Mouse (Mus musculus) kidney, postnatal 4 days (tissue): ENCODE results near the gene Nfkb2.

ENCODE experiments used
- DNase-seq, 2 experiments: peaks; one replicate each; pipeline ENCODE4 v3.0.0; 2021; ENCODE audit warnings: mixed read lengths in 2 of 2

Gene Nfkb2

GRCm38 (mm10) chr19:46322996-46323572, 19.0 kb downstream of the Nfkb2 start:
- no peak for DNase-seq

- DNase-seq: no peak
These were observed 19.6 kb downstream of the Nfkb2 start for GRCm38 (mm10) chr19:46323716-46324115.

GRCm38 (mm10) chr19:46324366-46324765, 20.2 kb downstream of the Nfkb2 start:
- no peak for DNase-seq

GRCm38 (mm10) chr19:46324918-46325317, 20.8 kb downstream of the Nfkb2 start:
- no peak for DNase-seq

DNA sequence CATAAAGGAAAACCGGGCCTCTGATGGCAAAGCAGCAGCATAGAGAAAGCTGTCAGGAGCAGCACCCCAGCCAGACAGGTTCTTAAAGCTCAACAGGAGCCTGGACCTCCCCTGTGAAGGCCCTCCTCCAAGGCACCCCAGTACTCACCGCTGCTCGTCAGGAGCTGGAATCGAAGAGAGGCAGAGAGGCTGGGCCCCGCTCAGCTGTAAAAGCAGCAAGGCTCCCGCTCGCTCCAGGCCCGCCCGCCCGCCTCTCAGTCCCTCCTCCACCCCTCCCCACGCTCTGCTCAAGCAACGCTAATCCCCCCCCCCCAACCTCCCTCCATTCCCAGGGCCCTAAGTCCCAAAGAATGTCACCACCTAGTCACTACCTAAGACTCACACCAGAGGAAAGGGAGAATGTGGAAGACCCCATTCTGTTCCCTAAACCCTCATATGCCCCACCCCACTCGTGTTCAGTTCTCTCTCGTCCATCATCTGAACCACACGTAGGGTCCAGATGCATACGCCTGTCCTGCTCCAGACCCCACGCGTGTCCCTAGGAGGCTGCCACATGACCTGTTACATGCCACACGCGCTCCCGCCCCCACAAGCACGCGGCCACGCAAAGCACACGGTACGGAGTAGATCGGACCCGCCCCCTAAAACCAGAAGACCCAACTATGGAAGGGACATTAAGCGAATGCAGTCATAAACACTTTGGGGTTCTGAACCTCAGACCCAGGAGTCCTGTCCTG, 22.1 kb downstream of the Nfkb2 start:
- no peak for DNase-seq

DNA sequence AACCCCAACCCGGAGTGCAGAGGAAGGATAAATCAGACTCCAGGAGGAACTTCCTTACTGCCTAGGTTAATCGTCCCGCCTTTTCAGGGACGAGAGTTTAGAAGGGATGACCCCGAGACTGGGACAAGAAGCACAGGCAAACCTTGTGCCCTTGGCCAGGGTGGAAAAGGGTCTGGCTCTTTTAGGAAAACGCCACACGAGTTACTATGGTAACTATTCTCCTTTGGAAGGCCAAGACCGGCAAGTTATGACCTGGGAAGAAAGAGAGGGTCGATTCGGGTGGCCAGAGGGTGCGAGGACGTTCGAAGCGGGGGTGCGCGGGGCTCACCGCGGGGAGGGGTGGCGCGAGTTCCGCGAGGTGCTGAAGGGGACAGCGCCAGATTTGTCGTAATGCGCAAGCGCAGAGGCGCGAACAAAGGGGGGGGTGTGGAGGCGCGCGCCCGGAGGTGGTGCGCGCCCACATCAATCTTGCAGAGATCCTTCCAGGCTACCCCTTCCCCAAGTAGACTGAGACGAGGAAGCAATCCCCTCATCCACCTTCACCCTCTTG, 22.7 kb downstream of the Nfkb2 start, which contains the start of gene Psd:
TSS of gene Psd (minus strand) at position 401 of the 550 bp plus-strand sequence.
- DNase-seq: peak; percentile 72

GRCm38 (mm10) chr19:46327531-46328064, 23.5 kb downstream of the Nfkb2 start:
- peak in 1 of 2 experiments; percentile 43 for DNase-seq

GRCm38 (mm10) chr19:46328081-46329030, 24.2 kb downstream of the Nfkb2 start, which contains the start of gene Fbxl15:
TSS of gene Fbxl15 (plus strand) at chr19:46328184.
- peak; percentile 93 to 97 for DNase-seq

- DNase-seq: peak in 1 of 2 experiments; percentile 57
These were observed 25.0 kb downstream of the Nfkb2 start for GRCm38 (mm10) chr19:46329031-46329641.

DNA sequence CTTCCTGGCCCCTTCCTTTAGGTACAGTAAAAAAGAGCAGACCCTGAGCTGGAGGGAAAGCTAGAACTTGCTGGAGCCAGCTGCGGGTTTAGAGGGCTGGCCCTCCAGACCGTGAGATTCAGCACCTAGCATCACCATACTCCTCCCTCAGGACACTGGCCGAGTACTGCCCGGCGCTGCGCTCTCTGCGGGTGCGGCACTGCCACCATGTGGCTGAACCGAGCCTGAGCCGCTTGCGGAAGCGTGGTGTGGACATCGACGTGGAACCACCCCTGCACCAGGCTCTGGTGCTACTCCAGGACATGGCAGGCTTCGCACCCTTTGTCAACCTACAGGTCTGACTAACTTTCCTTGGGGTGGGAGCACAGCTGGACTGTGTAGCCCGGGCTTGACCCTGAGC, 25.8 kb downstream of the Nfkb2 start:
- DNase-seq: peak; percentile 88 to 92

DNA sequence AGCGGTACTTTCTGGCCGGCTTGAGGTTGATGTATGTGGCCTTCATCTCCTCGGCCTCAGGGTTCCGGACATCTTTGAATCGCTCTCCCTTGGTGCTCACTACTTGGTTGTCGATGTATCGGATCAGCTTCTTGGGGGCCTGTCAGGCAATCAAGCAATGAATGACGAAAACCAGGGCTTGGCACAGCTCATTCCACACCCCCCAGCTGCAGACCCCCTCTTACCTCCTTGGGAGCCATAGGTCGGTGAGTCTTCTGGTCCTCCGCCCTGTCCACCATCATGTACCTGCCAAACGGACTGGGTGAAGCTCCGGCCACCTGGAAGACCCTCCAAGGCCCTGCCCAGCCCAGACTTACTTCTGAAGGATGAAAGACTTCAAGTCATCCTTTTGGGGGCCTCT, 26.6 kb downstream of the Nfkb2 start:
- no peak for DNase-seq

- DNase-seq: no peak
These were observed 27.2 kb downstream of the Nfkb2 start for GRCm38 (mm10) chr19:46331326-46331725.

- no peak for DNase-seq
These were observed 27.8 kb downstream of the Nfkb2 start for GRCm38 (mm10) chr19:46331936-46332335.

DNA sequence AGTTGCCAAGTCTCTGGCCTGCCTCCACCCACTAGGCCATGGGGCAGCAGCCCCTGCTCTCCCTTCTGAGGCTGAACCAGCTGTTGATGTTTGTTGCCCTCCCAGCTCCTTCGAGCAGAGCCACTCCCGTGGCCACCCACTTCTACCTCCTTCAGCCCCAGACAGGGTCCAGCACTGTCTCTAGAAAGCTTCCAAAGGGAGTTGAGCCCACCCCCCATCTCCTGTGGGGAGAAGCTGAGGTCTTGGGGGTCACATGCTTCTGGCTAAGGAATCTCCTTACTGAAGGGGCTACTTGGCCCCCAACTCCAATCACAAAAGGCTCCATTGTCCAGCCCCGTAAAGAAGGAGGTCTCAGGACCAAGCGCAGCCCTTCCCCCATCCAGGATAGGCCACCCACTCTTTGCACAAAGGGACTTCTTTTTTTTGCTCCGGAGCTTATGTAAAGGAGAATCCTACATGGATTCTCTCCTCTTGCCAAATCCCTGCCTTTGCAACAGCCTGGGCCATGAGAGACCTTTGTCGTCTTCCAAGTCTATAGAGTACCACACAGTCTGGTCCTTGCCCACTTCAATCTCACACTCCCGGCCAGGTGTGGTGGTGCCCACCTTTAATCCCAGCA, 28.7 kb downstream of the Nfkb2 start:
- DNase-seq: no peak

- DNase-seq: no peak
These were observed 29.8 kb downstream of the Nfkb2 start for GRCm38 (mm10) chr19:46333906-46334305.

- DNase-seq: no peak
These were observed 33.7 kb downstream of the Nfkb2 start for GRCm38 (mm10) chr19:46337719-46338330.

DNA sequence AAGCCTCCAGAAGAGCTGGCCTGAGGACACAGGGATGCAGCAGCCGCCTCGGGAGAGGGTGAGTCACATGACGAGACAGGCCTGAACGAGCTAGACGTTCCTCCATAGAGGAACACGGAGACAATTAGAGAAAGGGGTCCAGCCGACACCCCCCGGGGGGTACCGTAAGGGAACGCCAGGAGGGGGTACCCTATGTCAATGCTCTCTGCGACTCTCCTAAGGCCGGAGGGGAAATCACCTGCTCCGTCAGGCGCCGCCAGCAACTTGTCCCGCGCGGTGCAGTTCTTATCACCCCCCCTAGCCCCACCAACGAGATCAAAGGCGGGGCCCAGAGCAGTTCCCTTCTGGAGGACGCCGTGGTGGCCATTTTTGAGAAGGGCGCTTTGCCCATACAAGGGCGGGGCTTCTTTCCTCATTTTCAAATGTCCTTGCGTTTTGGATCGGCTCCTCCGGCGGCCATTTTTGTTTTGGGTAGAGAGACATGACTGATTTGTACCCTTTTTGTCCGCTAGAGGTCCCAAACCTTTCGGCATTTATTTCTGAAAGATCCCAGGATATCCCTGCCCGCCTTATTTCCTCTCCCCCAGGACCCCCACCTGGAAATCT, 34.3 kb downstream of the Nfkb2 start, which contains the start of gene Cuedc2:
TSS of gene Cuedc2 (minus strand) at position 372 of the 606 bp plus-strand sequence.
- DNase-seq: peak; percentile 97 to 98

DNA sequence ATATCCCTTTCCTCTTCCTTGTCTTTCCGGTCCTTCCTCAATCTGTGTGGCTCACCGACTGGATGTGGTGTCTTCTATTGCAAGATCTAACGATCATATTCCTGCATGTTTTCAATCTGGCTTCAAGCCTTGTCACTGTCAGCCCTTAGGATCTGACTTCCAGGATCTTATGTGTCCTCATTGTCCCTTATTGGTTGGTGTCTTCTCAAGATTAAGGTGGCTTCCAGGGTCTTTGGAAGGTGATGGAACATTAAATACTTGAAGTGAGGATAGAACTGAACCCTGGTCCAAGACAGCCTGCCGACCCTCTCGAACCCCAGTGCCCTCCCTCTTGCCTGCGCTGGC, 34.8 kb downstream of the Nfkb2 start:
- DNase-seq: no peak

- peak in 1 of 2 experiments; percentile 30 for DNase-seq
These were observed 35.3 kb downstream of the Nfkb2 start for GRCm38 (mm10) chr19:46339287-46339971.
